Mouse (Mus musculus) common myeloid progenitor, adult 5-6 weeks (primary cell): ENCODE measurements around the gene Rnf167. TPM values are rescaled to one million over a fixed set of nuclear protein-coding genes. Genes with fewer than 3 reads are reported as not detected.
A peak's percentile ranks its signal among the peaks of the same experiment; 100 is the strongest.

Source experiments
- ATAC-seq: replicated peaks from 2 replicates; pipeline ENCODE4 v1.8.0; 2016; ENCODE audit warnings: low read depth, mild to moderate bottlenecking, moderate TSS enrichment, inconsistent platforms; ENCODE audit not compliant: poor library complexity, severe bottlenecking
- total RNA-seq: library from RNA; stranded (forward); fragments of 200-1000, 187-1606 nt; gene quantifications from 2 replicates; pipeline ENCODE4 v1.2.3, GENCODE M21; 2017

Gene Rnf167
- total RNA-seq = 56.9 and 65.8 TPM in 2 replicates

GRCm38 (mm10) chr11:70646691-70647650 is at the start of gene Rnf167, which contains the start of gene Slc25a11:
Rnf167 (plus strand) TSS chr11:70647235.
Slc25a11 (minus strand) TSS chr11:70647479.
- peak; percentile 66 for ATAC-seq

DNA sequence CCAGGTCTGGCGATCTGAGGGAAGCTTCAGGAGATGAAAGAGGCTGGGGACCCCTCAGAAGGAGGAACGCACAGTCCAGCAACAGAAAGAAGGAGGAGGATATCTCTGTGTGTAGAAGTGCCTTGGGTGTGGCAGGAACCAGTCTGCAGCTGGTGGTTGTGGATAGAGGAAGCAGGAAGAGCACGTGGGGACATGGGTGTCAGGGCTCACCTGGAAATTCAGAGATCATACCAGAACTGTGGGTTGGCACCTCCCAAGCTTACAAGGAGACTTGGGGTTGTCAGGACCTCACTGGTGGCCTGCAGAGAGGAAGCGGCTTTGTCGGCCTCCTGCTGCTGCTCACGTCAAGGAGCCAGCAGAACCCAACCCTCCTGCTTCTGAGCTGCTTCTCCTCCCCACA is 49.7 kb upstream of the Rnf167 start:
- peak; percentile 65 for ATAC-seq

DNA sequence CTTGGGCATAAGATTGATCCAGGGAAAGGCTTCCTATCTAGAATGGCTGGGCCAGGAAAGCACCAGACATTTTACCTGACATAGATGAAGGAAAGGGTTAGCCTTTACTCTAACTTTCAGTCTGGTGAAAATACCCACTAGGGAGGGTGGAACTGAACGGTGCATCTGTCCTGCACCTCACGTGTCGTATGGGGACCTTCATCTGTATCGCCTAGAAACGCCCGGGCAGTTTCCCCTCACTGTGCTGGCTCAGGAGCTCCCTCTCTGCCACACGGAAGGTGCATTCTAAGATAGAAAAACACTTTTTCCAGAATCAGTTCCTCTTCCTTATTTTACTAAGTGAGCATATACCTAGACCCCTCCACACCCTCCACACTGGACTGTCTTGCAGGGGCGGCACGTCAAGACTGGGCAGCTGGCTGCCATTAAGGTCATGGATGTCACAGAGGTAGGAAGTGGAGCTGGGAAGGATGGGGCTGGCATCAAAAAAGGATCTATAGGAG is 48.5 kb upstream of the Rnf167 start:
- no peak for ATAC-seq

DNA sequence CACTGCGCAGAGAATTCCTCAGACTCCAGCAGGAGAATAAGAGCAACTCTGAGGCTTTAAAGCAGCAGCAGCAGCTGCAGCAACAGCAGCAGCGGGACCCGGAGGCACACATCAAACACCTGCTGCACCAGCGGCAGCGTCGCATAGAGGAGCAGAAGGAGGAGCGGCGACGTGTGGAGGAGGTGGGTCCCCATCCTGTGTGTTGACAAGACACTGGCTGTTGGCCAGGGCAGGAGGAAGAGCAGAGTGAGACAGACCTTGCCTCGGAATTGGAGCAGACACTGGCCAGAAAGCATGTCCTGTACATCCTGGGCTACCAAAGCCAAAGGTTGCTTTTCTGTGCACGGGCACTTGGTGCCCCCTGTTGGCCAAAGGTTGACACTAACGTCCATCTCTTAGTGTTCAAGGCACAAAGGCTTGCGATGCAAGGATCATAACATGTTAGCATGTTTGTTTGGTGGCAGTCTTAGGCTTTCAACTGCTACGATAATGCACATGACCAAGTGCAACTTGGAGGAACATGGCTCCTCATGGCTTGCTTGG is 41.9 kb upstream of the Rnf167 start:
- peak; percentile 63; the same call in 1 of the 2 replicates for ATAC-seq

- no peak for ATAC-seq
These were observed 40.3 kb upstream of the Rnf167 start for GRCm38 (mm10) chr11:70606717-70607116.

- ATAC-seq = no peak
These were observed 39.4 kb upstream of the Rnf167 start for GRCm38 (mm10) chr11:70607611-70608010.

DNA sequence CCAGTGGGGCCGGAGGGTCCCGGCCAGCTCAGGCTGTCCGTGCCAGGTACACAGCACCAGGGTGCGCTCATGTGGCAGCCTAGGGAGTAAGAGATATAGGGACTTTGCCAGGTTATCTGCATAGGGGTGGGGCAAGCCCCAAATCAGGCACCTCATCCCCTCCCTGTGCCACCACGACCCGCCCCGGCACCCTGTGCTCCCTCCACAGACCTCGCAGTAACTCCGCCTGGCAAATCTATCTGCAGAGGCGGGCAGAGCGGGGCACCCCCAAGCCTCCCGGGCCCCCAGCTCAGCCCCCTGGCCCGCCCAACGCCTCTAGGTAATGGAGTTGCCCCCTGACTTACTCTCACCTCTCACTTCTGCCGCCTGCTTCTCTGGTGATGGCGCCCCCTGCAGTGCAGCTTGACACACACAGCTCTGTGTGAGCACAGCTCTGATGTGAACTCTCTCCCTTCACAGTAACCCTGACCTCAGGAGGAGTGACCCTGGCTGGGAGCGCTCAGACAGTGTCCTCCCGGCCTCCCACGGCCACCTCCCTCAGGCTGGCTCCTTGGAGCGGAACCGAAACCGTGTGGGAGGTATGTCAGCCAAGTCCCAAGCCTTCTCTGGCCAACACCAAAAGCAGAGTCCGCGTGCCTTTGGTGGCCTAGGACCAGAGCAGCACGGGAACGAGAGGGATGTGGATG is 38.5 kb upstream of the Rnf167 start:
- ATAC-seq = no peak

DNA sequence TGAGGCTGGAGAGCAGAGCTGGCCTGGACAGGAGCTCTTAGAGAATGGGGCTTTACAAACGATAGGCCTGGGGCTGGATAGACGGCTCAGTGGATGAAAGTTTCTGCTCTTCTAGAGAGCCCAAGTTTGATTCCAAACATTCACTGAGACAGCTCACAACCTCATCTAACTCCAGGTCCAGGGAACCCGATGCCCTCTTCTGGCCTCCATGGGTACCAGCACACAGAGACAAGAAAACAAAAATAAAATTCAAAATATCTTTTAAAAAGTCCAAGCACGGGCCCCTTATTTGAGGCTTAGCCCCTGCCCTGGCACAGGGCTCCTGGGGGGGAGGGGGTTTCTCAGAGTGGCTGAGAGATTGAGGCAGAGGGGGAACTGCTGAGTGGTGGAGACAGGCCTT is 36.3 kb upstream of the Rnf167 start:
- no peak for ATAC-seq

DNA sequence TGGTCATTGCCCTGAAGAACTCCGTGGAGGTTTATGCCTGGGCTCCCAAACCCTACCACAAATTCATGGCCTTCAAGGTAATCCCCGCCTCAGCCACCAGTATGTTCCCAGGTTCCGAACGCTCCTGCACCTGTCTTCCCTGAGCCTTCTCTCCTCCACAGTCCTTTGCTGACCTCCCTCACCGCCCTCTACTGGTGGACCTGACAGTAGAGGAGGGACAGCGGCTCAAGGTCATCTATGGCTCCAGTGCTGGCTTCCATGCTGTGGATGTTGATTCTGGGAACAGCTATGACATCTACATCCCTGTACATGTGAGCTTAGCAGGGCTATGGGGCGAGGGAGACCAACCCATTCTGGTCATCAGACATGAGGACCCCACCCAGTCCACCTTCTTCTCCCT is 34.5 kb upstream of the Rnf167 start:
- no peak for ATAC-seq

- peak; percentile 90 for ATAC-seq
These were observed 32.0 kb upstream of the Rnf167 start for GRCm38 (mm10) chr11:70615074-70615473.

DNA sequence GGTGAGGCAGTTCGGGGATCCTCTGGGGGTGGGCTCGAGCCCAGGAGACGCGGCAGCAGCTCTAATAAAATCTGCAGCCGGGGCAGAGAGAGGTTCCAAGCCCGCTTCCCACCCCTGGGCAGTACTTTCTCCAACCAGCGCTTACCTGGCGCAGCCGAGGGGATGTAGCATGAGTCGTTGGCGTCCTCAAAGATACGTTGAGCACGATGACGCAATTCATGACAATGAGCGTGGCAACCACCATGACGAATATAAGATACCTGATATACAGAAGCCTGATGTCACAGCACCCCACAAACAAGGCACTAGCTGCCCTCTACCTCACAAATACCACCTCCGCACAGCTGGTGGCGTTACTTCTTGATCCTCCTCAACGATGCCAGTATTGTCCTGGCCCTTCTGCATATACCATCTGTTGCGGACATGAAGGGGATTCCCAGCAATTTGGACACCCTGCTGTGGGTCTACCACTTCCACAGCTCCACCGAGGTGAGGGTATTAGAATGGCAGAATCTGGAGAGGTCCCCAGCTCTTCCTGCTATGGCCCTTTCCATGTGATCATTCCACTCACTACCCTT is 31.4 kb upstream of the Rnf167 start, which contains the start of gene 4930544D05Rik:
4930544D05Rik (plus strand) TSS at position 333 of the 578 bp plus-strand sequence.
- peak; percentile 23 for ATAC-seq

GRCm38 (mm10) chr11:70619101-70619500 is 27.9 kb upstream of the Rnf167 start, which contains the start of gene Chrne:
Chrne (minus strand) TSS chr11:70619216.
- no peak for ATAC-seq

- peak; percentile 80 for ATAC-seq
These were observed 24.8 kb upstream of the Rnf167 start for GRCm38 (mm10) chr11:70621972-70622814.

DNA sequence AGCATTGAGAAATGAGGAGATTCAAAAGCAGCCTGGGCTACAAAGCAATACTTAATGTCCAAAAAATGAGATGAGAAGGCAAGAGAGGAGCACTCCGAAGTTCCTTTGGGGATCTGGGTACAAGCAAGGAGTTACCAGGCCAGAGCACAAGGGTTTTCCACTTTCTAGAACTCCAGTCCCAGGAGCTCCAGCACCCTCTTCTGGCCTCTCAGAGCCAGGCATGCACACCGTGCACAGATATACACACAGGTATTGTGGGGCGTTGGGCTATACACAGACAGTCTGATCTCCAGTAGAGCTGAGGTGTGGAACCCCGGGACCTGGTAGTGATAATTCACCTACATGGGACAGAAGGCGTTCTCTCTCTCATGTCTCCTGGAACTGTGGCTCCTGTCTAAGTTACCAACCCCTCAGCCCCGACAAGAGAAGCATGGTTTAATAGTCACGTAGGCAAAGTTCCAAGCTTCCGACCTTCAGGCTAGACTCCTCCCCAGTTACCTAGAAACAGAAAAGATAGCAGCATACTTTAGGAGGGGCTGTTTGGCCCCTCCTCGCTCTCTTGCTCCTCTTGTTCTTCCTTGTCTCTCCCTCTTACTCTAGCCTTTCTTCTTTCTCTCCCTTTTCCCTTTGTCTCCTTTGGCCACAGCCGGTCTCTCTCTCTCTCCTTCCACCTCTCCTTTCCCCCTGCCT is 23.8 kb upstream of the Rnf167 start:
- 0 out of 2 replicates have a peak, but pooled peaks have one; percentile 33 for ATAC-seq

DNA sequence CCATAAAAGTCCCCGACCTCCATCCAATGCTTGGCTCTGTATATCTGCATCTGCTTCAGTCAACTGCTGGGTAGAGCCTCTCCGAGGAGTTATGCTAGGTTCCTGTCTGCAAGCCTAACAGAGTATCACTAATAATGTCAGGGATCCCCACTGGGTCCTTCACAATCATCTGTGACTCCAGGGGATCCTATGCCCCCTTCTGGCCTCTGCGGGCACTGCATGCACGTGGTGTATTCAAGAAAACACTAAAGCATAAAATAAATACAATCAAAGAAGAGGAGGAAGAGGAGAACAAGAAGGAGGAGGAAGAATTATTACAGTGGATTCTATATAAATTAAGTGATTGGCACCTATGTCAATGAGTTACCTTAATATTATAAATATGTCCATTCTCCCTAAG is 21.6 kb upstream of the Rnf167 start:
- peak; percentile 61 for ATAC-seq

- no peak for ATAC-seq
These were observed 20.2 kb upstream of the Rnf167 start for GRCm38 (mm10) chr11:70626877-70627276.

DNA sequence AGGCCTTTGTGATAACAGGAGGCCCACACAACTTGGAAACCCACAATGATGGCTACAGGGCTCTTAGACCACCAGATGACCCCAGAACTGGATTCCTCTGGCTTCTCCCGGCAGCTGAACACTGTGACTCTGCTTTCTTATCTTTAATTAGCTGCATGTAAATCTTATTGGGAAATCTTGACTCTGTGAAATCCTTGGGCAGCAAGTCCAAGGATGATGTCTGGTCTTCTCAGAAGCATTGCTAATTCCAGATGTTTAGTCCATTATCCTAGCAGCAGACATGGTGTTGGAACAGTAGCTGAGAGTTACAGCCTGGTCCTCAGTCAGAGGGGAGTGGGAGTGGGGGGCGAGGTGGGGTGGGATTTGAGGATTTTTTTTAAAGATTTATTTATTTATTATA is 18.6 kb upstream of the Rnf167 start:
- ATAC-seq = no peak

- peak; percentile 57; the same call in 1 of the 2 replicates for ATAC-seq
These were observed 17.5 kb upstream of the Rnf167 start for GRCm38 (mm10) chr11:70629557-70629956.
